In the genomic region with DNA sequence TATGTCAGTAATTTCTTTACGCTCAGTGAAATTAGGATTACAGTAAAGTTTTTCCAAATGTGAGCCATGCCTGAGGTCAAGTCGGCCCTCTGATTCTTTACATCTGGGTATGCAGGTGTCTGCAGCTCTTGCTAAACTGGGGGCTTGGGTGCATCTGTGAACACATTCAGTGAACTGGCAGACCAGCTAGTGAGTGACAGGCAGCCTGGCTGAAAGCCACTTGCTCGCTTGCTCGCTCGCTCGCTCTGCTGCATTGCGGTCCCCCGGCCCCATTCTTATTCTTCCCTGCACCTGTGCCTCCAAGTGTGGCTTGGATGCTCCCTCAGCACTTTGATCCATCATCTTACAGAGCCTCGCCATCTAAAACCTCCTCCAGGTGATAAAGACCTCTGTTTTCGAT, we compare ENCODE assay signal across 23 mouse cellular contexts.
DNase-seq lines count a peak whose midpoint lies in the region; ATAC-seq and TF ChIP-seq lines count a peak whose summit lies in the region.
"Had no signal": no experiment of that assay in that cellular context is flagged by ENCODE, and none has a peak within 500 bp of the region (broad histone marks: within the 10 kb centered on the region; RNA-seq: fewer than 3 reads in every experiment).

No protein-coding gene starts in this region.

- H3K27ac ChIP-seq in forebrain, embryonic 14.5 days (ENCODE audit: low read depth, low read length), result no peak overlapping the region
- no peak overlapping the region for H3K27ac ChIP-seq in forebrain, embryonic 12.5 days
- H3K27ac ChIP-seq in limb, embryonic 12.5 days, result 0 out of 2 replicates have a peak overlapping the region, but pooled peaks have one; percentile 17
- H3K27ac ChIP-seq in limb, embryonic 10.5 days, result no peak overlapping the region
- no peak overlapping the region for H3K27ac ChIP-seq in embryonic facial prominence, embryonic 10.5 days (replicated peaks)
- H3K27ac ChIP-seq in forebrain, postnatal 0 days (ENCODE audit: low read depth, low read length), result no peak overlapping the region
- H3K27ac ChIP-seq: gastrocnemius, adult 2 months; heart, embryonic 10.5 days; hindbrain, embryonic 15.5 days; intestine, embryonic 15.5 days; layer of hippocampus, adult 2 months; liver, embryonic 15.5 days; lung, embryonic 15.5 days had no signal

- no peaks in the 10 kb centered on the region for H3K36me3 ChIP-seq in forebrain, embryonic 14.5 days (ENCODE audit: control insufficient read depth, insufficient read depth, low read length)
- no peaks in the 10 kb centered on the region for H3K36me3 ChIP-seq in forebrain, embryonic 12.5 days (replicated peaks)
- no peaks in the 10 kb centered on the region for H3K36me3 ChIP-seq in limb, embryonic 12.5 days
- no peaks in the 10 kb centered on the region for H3K36me3 ChIP-seq in limb, embryonic 10.5 days
- no peaks in the 10 kb centered on the region for H3K36me3 ChIP-seq in embryonic facial prominence, embryonic 10.5 days (replicated peaks)
- H3K36me3 ChIP-seq in forebrain, postnatal 0 days (ENCODE audit: insufficient read depth), result no peaks in the 10 kb centered on the region
- H3K36me3 ChIP-seq: heart, embryonic 10.5 days; hindbrain, embryonic 15.5 days; intestine, embryonic 15.5 days; liver, embryonic 15.5 days; lung, embryonic 15.5 days had no signal

- H3K9ac ChIP-seq in forebrain, embryonic 14.5 days (ENCODE audit: low read length), result 0 out of 2 replicates have a peak overlapping the region, but pooled peaks have one; percentile 17
- H3K9ac ChIP-seq in forebrain, embryonic 12.5 days, result no peak overlapping the region
- no peak overlapping the region for H3K9ac ChIP-seq in limb, embryonic 12.5 days (replicated peaks)
- 0 out of 2 replicates have a peak overlapping the region, but pooled peaks have one; percentile 2 for H3K9ac ChIP-seq in forebrain, postnatal 0 days
- H3K9ac ChIP-seq: hindbrain, embryonic 15.5 days; intestine, embryonic 15.5 days; liver, embryonic 15.5 days; lung, embryonic 15.5 days had no signal

- no peaks in the 10 kb centered on the region for H3K9me3 ChIP-seq in forebrain, embryonic 14.5 days (replicated peaks; ENCODE audit: control insufficient read depth, low read length)
- H3K9me3 ChIP-seq in forebrain, embryonic 12.5 days, result no peaks in the 10 kb centered on the region
- no peaks in the 10 kb centered on the region for H3K9me3 ChIP-seq in limb, embryonic 12.5 days
- H3K9me3 ChIP-seq in limb, embryonic 10.5 days (replicated peaks), result no peaks in the 10 kb centered on the region
- no peaks in the 10 kb centered on the region for H3K9me3 ChIP-seq in embryonic facial prominence, embryonic 10.5 days
- H3K9me3 ChIP-seq in forebrain, postnatal 0 days (ENCODE audit: low read length), result no peaks in the 10 kb centered on the region
- H3K9me3 ChIP-seq: heart, embryonic 10.5 days; hindbrain, embryonic 15.5 days; intestine, embryonic 15.5 days; liver, embryonic 15.5 days; lung, embryonic 15.5 days had no signal

- H3K27me3 ChIP-seq in forebrain, embryonic 14.5 days (replicated peaks; ENCODE audit: control insufficient read depth, insufficient read depth, low read length), result no peaks in the 10 kb centered on the region
- H3K27me3 ChIP-seq in forebrain, embryonic 12.5 days, result no peaks in the 10 kb centered on the region
- H3K27me3 ChIP-seq in limb, embryonic 12.5 days, result no peaks in the 10 kb centered on the region
- no peaks in the 10 kb centered on the region for H3K27me3 ChIP-seq in limb, embryonic 10.5 days (ENCODE audit: low read depth, poor library complexity, severe bottlenecking)
- no peaks in the 10 kb centered on the region for H3K27me3 ChIP-seq in embryonic facial prominence, embryonic 10.5 days (replicated peaks; ENCODE audit: low read depth, poor library complexity, severe bottlenecking)
- H3K27me3 ChIP-seq in forebrain, postnatal 0 days (ENCODE audit: insufficient read depth, low read length), result no peaks in the 10 kb centered on the region
- H3K27me3 ChIP-seq: hindbrain, embryonic 15.5 days; intestine, embryonic 15.5 days; liver, embryonic 15.5 days; lung, embryonic 15.5 days had no signal

- DNase-seq in forebrain, embryonic 14.5 days (ENCODE audit: low spot score), result peak; percentile 76
- DNase-seq in limb, embryonic 10.5 days (ENCODE audit: low spot score), result no peak
- peak; percentile 12 for DNase-seq in embryonic facial prominence, embryonic 10.5 days (ENCODE audit: low spot score)
- peak; percentile 37 for DNase-seq in forebrain, postnatal 0 days
- no peak for DNase-seq in lung, postnatal 10 days
- DNase-seq: cerebellum, adult 18-20 months; gastrocnemius, adult 2 months; heart, postnatal 4 days; kidney, adult 9 months; kidney, postnatal 14 days; layer of hippocampus, postnatal 36 days; liver; lung, postnatal 4 days; right cerebral cortex, postnatal 14 days; spleen, adult 18-20 months had no signal

- H3K4me1 ChIP-seq in forebrain, embryonic 14.5 days (ENCODE audit: control insufficient read depth, insufficient read depth, low read length), result peaks cover 14% of the 10 kb centered on the region
- H3K4me1 ChIP-seq in forebrain, embryonic 12.5 days, result peaks cover 19% of the 10 kb centered on the region
- H3K4me1 ChIP-seq in limb, embryonic 12.5 days (replicated peaks), result peaks cover 18% of the 10 kb centered on the region
- 0 out of 2 replicates have a peak, but pooled peaks cover 5% of the 10 kb centered on the region for H3K4me1 ChIP-seq in limb, embryonic 10.5 days
- peaks cover 8% of the 10 kb centered on the region; the same call in 1 of the 2 replicates for H3K4me1 ChIP-seq in embryonic facial prominence, embryonic 10.5 days
- H3K4me1 ChIP-seq in forebrain, postnatal 0 days (ENCODE audit: insufficient read depth), result peaks cover 15% of the 10 kb centered on the region
- H3K4me1 ChIP-seq: intestine, embryonic 15.5 days; liver, embryonic 15.5 days; lung, embryonic 15.5 days had no signal

- H3K4me3 ChIP-seq in forebrain, embryonic 14.5 days (ENCODE audit: low read depth, low read length), result no peak overlapping the region
- no peak overlapping the region for H3K4me3 ChIP-seq in forebrain, embryonic 12.5 days (replicated peaks)
- H3K4me3 ChIP-seq in limb, embryonic 12.5 days (replicated peaks), result no peak overlapping the region
- no peak overlapping the region for H3K4me3 ChIP-seq in limb, embryonic 10.5 days
- H3K4me3 ChIP-seq in embryonic facial prominence, embryonic 10.5 days, result no peak overlapping the region
- H3K4me3 ChIP-seq in forebrain, postnatal 0 days (ENCODE audit: low read depth, low read length), result no peak overlapping the region
- H3K4me3 ChIP-seq: gastrocnemius, adult 2 months; heart, embryonic 10.5 days; hindbrain, embryonic 15.5 days; intestine, embryonic 15.5 days; layer of hippocampus, adult 2 months; liver, embryonic 15.5 days; lung, embryonic 15.5 days had no signal

- H3K4me2 ChIP-seq in forebrain, embryonic 14.5 days (ENCODE audit: low read length), result no peak overlapping the region
- H3K4me2 ChIP-seq in forebrain, embryonic 12.5 days, result no peak overlapping the region
- no peak overlapping the region for H3K4me2 ChIP-seq in limb, embryonic 12.5 days
- no peak overlapping the region for H3K4me2 ChIP-seq in forebrain, postnatal 0 days (ENCODE audit: low read depth)
- H3K4me2 ChIP-seq: hindbrain, embryonic 15.5 days; intestine, embryonic 15.5 days; liver, embryonic 15.5 days; lung, embryonic 15.5 days had no signal

- WGBS in forebrain, embryonic 14.5 days, result 43% methylated on average over 10 of the region's 10 CpGs
- 68% methylated on average over 10 of the region's 10 CpGs for WGBS in forebrain, embryonic 12.5 days
- 73% methylated on average over 10 of the region's 10 CpGs for WGBS in limb, embryonic 12.5 days
- 88% methylated on average over 10 of the region's 10 CpGs for WGBS in limb, embryonic 10.5 days
- 80% methylated on average over 10 of the region's 10 CpGs for WGBS in embryonic facial prominence, embryonic 10.5 days
- 34% methylated on average over 10 of the region's 10 CpGs for WGBS in forebrain, postnatal 0 days

- no peak for TF ChIP-seq CTCF in forebrain, postnatal 0 days (IDR thresholded peaks at IDR 0.05; ENCODE audit: low read depth)

- peak; percentile 70; the same call in 1 of the 2 replicates for ATAC-seq in forebrain, embryonic 14.5 days
- no peak for ATAC-seq in forebrain, embryonic 12.5 days (ENCODE audit: low FRiP score)
- ATAC-seq in limb, embryonic 12.5 days (ENCODE audit: insufficient number of reproducible peaks, insufficient read depth, low FRiP score, low TSS enrichment, low read depth), result no peak
- ATAC-seq in forebrain, postnatal 0 days, result no peak
- ATAC-seq: intestine, embryonic 15.5 days had no signal

Comparison
In these comparisons a context has a peak if more than half of its experiments do, and no peak if none do; other contexts are left out.
1. H3K9ac ChIP-seq: peak in forebrain, embryonic 14.5 days (single experiment) and forebrain, postnatal 0 days (single experiment); none in forebrain, embryonic 12.5 days (single experiment) and limb, embryonic 12.5 days (single experiment).
2. DNase-seq: peak in forebrain, embryonic 14.5 days (single experiment), embryonic facial prominence, embryonic 10.5 days (single experiment) and forebrain, postnatal 0 days (single experiment); none in limb, embryonic 10.5 days (single experiment) and lung, postnatal 10 days (single experiment).